Mouse (Mus musculus): ENCODE data around the gene Apof.

DNA sequence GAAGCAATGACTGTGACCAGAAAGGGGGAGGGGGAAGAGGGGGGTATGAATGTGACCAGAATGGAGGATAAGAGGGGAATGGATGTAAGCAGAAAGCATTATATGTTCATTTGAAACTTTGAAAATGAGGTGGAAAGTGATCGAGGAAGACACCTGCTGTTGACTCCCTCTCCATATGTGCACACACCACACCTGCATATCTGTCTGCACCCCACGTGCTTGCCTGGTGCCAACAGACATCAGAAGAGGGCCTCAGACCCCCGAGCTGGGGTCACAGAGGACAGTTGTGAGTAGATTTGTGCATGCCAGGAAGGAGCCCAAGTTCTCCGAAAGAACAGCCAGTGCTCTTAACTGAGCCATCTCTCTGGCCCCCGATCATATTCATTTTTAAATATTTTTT, 8.5 kb upstream of the Apof start:
- TF ChIP-seq POLR2A (IDR thresholded peaks at IDR 0.05; ENCODE audit: low read depth, low read length), result no peak
- peak; percentile 61 for TF ChIP-seq MYC (IDR thresholded peaks at IDR 0.05; ENCODE audit: low read depth, low read length)
- TF ChIP-seq CTCF (conservative IDR thresholded peaks at IDR 0.05 in 1 of 2, IDR thresholded peaks at IDR 0.05 in 1 of 2; ENCODE audit: low read depth in 2 of 2, low read length in 2 of 2), result no peak
- no peak; the same call in 1 of the 2 replicates for TF ChIP-seq CHD2 (IDR thresholded peaks at IDR 0.05; ENCODE audit: low read length)
- no peak for TF ChIP-seq JUND (conservative IDR thresholded peaks at IDR 0.05; ENCODE audit: low read depth, low read length)
- TF ChIP-seq RAD21 (IDR thresholded peaks at IDR 0.05; ENCODE audit: low read depth, low read length), result no peak
- no peak for TF ChIP-seq EP300 (IDR thresholded peaks at IDR 0.05; ENCODE audit: low read length)
- TF ChIP-seq ZNF384 (IDR thresholded peaks at IDR 0.05; ENCODE audit: low read depth, low read length), result no peak
- no peak for TF ChIP-seq NELFE (IDR thresholded peaks at IDR 0.05; ENCODE audit: low read depth, low read length)
